Mouse (Mus musculus): ENCODE data around the gene L1td1. TPM values are rescaled to one million over a fixed set of nuclear protein-coding genes. Genes with fewer than 3 reads are reported as not detected.
A peak's percentile ranks its signal among the peaks of the same experiment; 100 is the strongest.

The L1td1 gene
- polyA plus RNA-seq, 1 experiment from 2014 or later = 0.41 TPM

- H3K9ac ChIP-seq = no peak overlapping the region
- H3K4me3 ChIP-seq = peak overlapping the region; percentile 16; the same call in 1 of the 2 replicates
- no peak overlapping the region for H3K27ac ChIP-seq (ENCODE audit: poor library complexity, severe bottlenecking)
- peaks cover 25% of the 10 kb centered on the region for H3K4me1 ChIP-seq (replicated peaks)
- H3K9me3 ChIP-seq (replicated peaks) = no peaks in the 10 kb centered on the region
- H3K36me3 ChIP-seq = no peaks in the 10 kb centered on the region
- peaks cover 16% of the 10 kb centered on the region for H3K27me3 ChIP-seq (replicated peaks)
- 7% methylated on average over 16 of the region's 16 CpGs for WGBS
- H3K4me2 ChIP-seq = peak overlapping the region; percentile 55
- peak; percentile 27; the same call in 1 of the 2 replicates for ATAC-seq (ENCODE audit: insufficient number of reproducible peaks, low FRiP score)
Measured at GRCm38 (mm10) chr4:98778219-98778618, 51.7 kb downstream of the L1td1 start.

GRCm38 (mm10) chr4:98785851-98786250 lies 59.3 kb downstream of the L1td1 start:
- no peak for ATAC-seq (ENCODE audit: insufficient number of reproducible peaks, low FRiP score)
- no peak overlapping the region for H3K27ac ChIP-seq (ENCODE audit: poor library complexity, severe bottlenecking)
- H3K36me3 ChIP-seq = no peaks in the 10 kb centered on the region
- H3K4me2 ChIP-seq = no peak overlapping the region
- H3K4me1 ChIP-seq (replicated peaks) = peaks cover 12% of the 10 kb centered on the region
- H3K9ac ChIP-seq = no peak overlapping the region
- WGBS = 45% methylated on average over 8 of the region's 8 CpGs
- no peak overlapping the region for H3K4me3 ChIP-seq
- no peaks in the 10 kb centered on the region for H3K9me3 ChIP-seq (replicated peaks)
- peaks cover 12% of the 10 kb centered on the region; the same call in 1 of the 2 replicates for H3K27me3 ChIP-seq (replicated peaks)

- Histone ChIP-seq H3K9ac (no peak overlapping the region), H3K4me1 (replicated peaks) (peaks cover 12% of the 10 kb centered on the region), H3K36me3 (no peaks in the 10 kb centered on the region), H3K4me2 (no peak overlapping the region), H3K27ac (ENCODE audit: poor library complexity, severe bottlenecking) (no peak overlapping the region), H3K4me3 (no peak overlapping the region), H3K9me3 (replicated peaks) (no peaks in the 10 kb centered on the region), H3K27me3 (replicated peaks) (peaks cover 12% of the 10 kb centered on the region; the same call in 1 of the 2 replicates)
- no peak for ATAC-seq (ENCODE audit: insufficient number of reproducible peaks, low FRiP score)
- WGBS = 45% methylated on average over 3 of the region's 3 CpGs
Measured at GRCm38 (mm10) chr4:98786281-98786680, 59.7 kb downstream of the L1td1 start.

Other genes starting within 250 kb of the L1td1 start
- 0.42 and 0.49 TPM in 2 replicates for gene Kank4, start 90.8 kb downstream of the L1td1 start, polyA plus RNA-seq (2016; fragmentation: Nextera tagmentation; extraction: Ambion mirVana)
- gene I0C0044D17Rik, start 97.1 kb downstream of the L1td1 start, polyA plus RNA-seq (2016; fragmentation: Nextera tagmentation; extraction: Ambion mirVana) = not detected in 2 replicates
- gene Usp1, start 197.1 kb downstream of the L1td1 start, polyA plus RNA-seq (2016; fragmentation: Nextera tagmentation; extraction: Ambion mirVana) = 56.0 and 65.6 TPM in 2 replicates